Mouse (Mus musculus) CD8-positive naive resting alpha-beta T cell, adult 2 months (primary cell): ENCODE measurements around the gene Add3.
"Not testable (repeated sequence)": the region's sequence is repeated elsewhere in the genome, so short reads cannot be mapped to it uniquely, and the experiment has no call there.

Source experiments
- DNase-seq, 2 experiments: peaks; one replicate each; pipeline ENCODE4 v3.0.0; 2022; ENCODE audit warnings: low read depth in 2 of 2, low spot score in 2 of 2

The Add3 gene

DNA sequence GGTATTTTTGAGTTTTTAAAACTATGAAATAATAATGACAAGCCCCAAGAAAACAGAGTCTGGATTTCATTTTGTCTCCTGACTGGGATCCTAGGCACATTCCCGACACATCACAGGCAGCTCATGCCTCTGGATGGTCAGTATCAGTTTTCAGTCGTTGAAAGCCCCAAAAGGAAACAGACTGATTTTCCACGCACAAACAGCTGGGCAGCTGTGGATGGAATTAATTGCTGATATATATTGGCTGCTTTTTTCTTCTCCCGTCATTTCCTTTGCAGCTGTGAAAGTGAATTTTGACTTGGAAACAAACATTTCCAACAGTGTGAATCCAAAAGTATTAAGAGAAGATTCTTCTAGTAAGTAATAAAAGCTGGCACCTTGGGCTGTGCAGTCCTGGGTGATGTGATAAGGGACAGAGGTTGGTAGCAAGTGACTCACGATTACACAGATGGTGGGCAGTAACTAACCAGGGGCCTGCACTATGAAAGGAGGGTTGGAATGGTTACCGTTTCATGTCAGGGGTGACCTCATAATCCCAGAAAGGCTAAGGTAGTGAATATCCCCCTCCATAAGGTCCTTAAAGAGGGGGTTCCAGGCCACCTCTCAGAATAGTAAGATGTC lies 51.7 kb downstream of the Add3 start:
- DNase-seq, result no peak

DNA sequence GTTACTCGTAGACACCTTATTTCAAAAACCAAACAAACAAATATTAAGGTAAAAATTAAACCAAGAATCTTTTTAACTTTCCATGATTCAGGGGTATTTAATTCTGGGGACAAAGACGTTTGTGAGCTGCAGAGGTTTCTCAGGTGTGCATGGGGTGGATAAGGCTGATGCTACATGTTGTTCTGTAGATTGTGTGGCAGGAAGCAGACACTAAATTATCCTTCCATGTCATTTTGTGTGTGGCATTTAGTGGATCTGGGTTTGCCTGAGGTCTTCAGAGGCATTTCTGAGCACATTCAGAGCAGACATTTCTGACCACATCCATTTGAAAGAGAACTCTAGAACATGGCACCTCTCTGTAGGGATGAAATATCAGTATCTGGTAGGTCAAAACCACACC lies 52.9 kb downstream of the Add3 start:
- DNase-seq, result no peak

DNA sequence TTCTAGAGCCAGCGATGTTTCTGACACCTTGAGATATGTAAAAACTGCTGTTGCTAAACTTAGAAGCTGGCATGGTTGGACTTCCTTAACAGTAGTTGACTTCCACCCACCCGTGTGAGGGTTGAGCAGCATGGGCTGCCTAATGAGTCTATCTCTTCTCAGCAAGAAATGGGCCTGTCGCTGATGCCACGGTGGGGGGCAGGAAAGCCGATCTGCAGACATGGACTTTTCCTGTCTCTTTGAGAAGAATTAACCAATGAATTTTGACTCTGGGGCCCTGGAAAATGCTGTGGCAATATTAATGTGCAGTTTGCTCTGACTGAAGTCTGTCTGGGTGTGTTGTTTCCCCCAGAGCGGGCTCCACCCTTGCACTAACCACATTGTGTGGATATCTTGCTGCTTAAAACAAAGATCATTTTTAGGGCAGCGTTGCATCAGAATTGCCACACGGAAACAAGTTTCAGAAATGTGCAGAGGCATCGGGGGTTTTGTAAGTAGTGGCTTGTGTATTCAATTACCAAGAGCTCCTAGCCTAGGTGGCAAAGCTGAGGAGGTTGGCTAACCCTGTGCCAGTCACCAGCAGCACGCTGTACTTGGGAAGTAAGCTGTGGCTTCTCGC lies 53.8 kb downstream of the Add3 start:
- DNase-seq, result peak; percentile 65 to 73

DNA sequence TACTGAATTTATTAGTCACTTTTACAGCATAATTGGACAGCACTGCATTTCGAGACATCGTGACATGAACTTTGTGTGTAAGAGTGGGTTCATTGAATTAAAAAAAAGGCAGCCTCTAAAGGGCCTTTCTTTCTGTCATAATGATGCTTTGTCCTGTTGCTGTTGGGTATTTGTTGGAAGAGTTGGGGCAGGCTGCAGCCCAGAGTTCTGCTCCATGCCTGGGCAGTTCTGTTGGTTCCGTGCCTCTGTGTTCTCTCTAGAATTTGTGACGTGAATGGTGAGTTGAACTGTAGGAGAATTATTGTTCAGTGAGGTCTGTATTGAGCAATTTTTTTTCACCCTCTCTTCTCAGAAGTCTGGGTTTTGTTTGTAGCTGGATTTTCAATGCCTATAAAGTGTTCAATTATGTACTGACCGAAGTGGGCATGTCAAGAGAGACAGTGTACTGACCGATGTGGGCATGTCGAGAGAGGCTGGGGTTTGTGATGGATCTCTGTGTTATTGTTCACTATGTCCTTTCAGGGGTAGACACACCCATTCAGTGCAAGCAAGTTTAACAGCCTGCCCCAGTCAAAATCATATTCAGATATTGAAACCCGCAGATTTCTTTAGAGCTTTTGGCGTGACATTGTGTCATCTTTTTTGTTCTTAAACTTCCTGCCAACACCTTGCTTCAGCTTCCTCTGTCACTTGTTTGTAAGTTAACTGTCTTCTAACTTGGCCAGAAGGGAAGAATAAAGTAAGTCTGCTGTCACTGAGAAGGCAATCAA lies 54.7 kb downstream of the Add3 start:
- peak; percentile 35 to 48 for DNase-seq

DNA sequence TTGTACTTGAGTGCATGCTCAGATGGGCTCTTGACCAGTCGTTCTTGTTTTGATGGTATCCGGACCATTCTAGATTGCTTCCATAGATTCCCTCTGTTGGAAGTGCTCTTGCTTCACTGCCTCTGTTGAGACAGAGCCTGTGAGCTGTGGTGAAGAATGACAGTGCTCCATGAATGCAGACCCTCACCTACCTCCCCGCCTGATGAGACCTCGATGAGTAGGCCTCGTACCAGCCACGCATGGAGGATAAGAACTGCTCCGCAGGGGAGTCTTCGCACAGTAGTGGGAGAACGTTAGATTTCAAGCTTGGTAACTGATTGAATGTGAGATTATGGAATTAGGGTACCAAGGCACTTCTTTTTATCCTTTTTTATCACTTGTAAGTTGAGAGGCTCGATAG lies 56.7 kb downstream of the Add3 start:
- DNase-seq, result no peak

DNA sequence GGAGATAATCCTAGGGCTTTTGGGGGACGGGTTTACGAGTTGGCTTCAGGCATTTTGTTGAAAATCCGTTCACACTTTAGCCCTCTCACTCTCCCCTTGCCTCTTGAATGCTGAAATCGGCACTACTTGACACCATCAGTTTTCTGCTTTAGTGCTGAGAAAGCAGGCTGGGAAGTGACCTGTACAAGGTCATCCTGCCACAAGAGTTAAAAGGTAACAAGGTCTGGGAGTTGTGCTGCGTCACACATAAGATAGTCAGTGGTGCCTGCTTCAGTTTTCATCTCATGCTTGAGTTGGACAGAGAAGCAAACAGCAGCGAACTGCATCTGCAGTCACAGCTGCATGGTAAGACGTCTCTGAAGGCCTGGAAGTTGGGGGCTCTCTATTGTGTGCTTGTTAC lies 57.5 kb downstream of the Add3 start:
- no peak for DNase-seq

DNA sequence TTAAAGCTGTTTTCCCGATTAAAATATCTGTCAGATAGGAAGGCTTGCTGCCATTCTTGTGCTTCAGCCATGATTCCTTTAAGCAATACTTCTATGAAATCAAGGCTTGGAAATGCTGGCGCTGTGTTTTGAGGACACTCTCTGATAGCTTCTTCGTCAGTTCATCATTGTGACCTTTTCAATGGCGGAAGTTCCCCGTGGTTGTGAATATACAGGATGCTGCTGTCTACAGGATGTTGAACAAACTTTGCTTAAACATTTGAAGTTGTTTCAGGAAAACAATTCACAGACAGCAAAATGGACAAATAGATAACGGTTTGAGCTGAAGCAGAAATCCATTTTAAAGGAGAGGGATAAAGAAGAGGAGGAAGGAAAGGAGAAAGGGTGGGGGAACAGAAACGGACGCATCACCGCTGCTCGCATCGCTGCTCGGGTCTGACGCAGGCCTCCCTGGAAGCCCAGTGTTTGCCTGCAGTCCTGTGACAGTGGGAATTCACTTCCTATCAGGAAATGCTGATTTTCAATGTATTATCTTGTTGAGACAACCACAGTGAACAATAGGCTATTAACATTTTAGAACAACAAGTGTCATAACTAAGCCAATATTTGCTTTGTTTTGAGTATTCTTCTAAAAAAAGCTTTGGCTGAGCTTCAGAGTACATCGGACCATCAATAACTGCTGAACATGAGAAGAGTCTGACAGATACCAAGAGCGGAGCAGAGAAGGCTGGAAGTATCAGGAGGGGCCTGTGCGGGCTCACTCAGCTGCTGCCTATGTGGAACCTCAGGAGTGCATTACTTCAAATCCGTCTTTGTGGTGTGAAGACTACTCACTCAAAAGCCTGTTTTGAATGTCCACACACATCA lies 58.7 kb downstream of the Add3 start:
- peak in 1 of 2 experiments; percentile 51 for DNase-seq

DNA sequence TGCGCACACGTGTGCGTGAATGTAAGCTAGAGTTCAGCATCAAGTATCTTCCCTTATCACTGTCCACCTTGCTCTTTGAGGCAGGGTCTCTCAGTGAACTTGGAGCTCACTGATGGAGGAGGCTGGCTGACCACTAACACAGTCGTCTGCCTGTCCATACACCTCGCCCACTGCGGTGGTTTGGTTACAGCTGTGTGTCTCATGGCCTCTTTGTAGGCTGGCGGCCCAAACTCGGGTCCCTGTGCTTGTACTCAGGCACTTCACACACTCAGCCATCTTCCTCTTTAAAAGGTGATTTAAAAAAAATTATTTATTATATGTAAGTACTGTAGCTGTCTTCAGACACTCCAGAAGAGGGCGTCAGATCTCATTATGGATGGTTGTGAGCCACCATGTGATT lies 59.5 kb downstream of the Add3 start:
- DNase-seq, result no peak

DNA sequence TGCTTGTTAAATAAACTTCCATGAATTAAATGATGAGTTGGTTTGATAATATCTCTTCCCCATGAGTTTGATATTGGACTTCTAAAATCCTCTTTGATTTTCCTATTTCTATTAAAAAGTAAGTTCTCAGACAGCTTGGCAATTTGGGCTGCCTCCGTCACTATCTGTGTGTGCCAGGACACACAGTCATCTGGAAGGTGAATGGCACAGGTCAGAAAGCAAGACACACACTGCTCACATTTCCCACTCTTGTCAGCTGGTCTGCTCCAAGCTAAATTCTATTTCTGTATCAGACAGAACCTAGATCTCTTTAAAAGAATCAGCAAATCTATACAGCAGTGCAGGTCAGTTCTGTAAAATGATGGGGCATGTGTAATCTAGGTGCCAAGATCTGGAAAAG lies 61.9 kb downstream of the Add3 start:
- no peak for DNase-seq

DNA sequence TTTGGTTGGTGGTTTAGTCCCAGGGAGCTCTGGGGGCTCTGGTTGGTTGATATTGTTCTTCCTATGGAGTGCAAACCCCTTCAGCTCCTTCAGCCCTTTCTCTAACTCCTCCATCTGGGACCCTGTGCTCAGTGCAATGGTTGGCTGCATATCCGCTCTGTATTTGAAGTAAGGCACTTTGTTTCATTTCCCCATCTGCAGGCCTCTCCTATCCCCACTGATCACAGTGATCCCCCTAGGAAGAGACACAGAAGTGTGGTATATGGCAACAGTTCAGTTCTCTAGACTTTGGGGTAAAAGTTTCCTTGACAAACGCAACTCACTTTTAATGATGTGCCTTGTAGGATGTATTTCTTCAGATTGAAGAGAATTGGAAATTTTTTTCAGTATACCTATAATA lies 66.7 kb downstream of the Add3 start:
- no peak for DNase-seq

DNA sequence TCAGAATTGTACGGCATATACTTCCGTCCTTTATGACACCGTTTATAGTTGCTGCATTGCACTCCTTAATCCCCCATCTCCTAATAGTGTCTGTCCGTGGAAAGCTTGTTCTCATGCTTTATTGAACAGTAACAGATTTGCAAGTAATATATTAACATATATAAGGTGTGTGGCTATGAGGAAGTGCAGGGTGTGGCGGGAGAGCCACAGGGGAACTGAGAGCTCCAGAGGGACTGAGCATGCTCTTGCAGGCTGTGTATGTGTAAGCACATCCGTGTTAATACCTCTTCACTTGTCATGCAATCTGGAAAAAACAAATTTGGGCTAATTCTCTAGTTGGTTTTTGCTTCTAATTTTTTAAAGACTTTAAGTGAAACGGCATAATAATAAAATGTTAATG lies 68.6 kb downstream of the Add3 start:
- no peak for DNase-seq

DNA sequence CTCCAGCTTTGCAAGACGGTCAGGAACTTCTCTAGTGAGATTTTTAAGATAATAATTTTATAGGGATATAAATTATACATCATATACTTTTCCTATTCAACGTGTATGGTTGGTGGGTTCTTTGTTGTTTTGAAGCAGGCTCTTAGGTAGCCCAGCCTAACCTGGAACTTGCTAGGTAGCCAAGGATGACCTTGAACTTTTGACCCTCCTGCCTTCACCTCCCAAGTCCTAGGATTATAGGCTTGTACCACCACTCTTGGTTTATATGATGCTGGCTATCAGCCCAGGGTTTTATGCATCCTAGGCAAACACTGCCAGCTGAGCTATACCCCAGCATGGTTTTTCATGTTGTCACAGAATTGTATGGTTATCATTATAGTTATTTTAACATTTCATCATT lies 70.0 kb downstream of the Add3 start:
- no peak for DNase-seq

DNA sequence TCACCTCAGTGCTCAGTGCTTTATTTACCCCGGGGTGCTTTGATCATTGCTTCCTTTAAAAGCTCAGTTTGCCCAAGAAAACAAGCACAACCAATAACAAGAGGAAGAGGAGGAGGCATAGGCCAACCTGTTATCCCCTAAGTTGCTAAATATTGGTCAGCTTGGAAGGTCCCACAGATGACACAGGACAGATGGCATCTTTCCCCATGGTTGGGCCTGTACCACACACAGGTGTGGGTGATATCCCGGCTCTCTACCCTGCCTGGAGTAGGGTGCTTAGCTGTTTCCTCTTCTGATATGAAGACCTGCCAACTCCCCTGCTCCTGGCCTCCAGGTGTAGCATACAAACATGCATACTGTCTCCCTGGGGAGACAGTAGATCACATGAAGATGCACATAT lies 75.1 kb downstream of the Add3 start:
- no peak for DNase-seq

DNA sequence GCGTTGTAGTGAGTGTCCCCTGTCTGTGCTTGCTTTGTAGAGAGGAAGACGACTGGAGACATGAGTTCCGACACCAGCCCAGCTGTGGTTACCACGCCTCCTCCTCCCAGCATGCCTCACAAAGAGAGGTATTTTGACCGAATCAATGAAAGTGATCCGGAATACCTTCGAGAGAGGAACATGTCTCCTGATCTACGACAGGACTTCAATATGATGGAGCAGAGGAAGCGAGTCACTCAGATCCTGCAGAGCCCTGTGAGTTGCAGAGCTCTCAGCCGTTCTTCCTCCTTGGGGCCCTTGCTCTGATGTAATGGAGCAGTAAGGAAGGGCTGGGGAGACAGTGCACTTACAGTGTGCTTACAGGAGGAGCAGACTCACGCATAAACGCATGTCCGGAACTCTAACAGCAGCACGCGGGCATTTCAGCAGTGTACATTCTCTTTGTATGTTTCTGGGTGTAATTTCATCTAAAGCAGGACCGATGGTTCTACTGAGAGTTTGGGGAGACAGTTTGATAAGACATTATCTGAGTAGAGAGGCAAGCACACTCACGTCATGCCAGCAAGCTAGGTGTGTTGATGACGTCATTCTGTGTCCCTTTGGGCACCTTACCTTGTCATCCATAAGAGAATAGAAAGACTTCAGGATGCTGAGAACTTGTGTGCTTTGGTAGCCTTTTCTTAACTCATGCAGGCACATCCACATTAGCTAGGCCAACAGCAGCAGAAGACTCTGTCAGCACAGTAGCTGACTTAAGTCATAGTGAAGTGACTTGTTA lies 76.7 kb downstream of the Add3 start:
- DNase-seq, result peak in 1 of 2 experiments; percentile 28

DNA sequence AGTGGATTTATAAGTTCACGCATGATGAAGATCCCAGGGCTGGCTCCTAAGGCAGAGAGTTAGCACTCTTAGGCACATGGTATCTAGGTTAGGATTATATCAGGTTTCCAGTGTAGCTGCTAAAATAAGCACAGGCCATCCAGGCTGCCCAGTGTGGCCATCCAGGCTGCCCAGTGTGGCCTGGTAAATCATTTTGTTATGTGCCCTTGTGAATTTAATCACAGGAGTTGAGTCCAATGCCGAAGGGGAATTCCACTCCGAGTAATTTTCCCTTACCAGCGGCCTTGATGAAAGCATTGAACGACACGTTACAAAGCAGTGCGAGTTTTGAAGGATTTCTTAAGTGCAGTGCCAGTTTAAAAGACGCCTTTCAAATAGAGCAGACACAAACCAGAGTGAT lies 77.6 kb downstream of the Add3 start:
- DNase-seq, result no peak

DNA sequence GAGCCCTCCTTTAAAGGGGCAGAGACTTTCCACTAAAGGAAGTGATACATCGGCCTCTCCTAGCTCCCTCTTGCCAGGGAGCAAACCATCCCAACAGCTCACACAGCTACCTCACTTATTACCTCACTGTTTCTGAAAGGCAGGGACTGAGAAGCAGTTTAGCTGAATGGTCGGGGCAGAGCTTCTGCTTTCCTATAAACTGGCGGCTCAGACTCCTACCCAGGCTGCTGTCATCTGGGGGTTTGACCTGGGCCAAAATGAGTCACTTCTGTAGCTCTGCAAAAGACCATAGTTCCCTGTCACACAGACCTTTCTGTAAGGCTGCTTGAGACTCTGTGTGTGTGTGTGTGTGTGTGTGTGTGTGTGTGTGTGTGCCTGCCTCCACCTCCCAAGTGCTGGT lies 79.1 kb downstream of the Add3 start:
- no peak for DNase-seq

DNA sequence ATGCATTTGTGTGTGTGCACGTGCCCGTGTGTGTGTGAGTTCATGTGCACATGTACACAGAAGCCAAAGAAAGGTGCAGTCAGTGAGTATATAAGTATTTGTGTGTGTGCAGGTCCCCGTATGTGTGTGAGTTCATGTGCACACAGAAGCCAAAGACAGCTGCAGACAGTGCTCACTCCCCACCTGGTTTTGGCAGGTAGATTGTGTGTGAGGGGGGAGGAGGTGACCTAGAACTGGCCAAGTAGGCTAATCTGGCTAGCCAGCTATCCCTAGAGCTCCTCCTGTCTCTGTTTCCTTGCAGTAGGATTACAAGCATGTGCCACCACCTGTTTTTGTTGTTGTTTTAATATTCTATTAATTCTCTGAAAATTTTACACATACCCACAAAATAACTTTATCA lies 80.9 kb downstream of the Add3 start:
- no peak for DNase-seq

DNA sequence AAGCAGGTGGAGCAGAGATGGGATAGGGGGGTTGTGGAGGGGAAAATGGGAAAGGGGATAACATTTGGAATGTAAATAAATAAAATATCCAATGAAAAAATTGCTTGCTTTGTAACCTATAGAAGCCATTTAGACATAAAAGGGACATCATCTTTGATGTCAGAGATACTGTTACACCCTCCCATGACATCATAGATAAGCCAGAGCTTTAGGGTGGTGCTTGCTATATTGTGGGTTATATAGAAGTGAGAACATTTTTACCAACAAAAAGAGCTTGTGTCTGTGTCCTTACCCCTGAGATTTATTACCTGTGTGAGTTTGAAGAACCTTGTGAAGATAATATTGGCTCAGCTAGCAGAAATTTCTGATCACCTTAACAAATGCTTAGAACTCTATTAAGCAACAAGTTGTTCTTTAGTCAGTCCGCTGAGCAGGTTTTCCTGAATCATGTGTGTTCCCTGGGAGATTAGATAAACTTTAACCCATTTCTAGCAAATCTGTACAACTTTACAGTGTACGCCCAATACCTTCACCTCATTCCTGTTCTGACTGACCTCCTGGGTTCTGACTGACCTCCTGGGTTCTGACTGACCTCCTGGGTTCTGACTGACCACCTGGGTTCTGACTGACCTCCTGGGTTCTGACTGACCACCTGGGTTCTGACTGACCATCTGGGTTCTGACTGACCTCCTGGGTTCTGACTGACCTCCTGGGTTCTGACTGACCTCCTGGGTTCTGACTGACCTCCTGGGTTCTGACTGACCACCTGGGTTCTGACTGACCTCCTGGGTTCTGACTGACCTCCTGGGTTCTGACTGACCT lies 85.2 kb downstream of the Add3 start:
- DNase-seq, result not testable (repeated sequence)

DNA sequence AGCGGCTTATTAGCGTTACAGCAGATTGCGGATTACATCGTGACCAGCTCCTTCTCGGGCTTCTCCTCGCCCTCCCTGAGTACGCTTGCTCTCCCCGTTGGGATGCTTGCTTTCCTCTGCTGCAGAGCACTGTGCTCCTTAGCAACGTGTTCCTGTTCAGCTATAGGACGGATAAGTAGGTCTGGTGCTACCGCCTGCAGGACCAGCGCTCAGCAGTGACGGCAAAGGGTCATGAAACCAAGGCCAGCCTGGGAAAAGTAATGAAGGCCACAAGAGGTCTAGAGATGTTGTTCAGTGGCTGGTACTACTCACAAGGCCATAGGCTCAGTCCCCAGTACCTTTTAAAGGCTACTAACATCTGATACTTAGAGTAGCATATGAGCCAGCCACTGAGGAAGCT lies 86.4 kb downstream of the Add3 start:
- no peak for DNase-seq
